Mouse (Mus musculus): ENCODE measurements around the gene Tmem132b.

- TF ChIP-seq MAX (IDR thresholded peaks at IDR 0.05; ENCODE audit: low read length) (no peak), CTCF (conservative IDR thresholded peaks at IDR 0.05 in 1 of 2, IDR thresholded peaks at IDR 0.05 in 1 of 2; ENCODE audit: low read depth in 2 of 2, low read length in 2 of 2) (no peak), IRF4 (IDR thresholded peaks at IDR 0.05; ENCODE audit: low read depth, low read length) (no peak)
These were observed 53.6 kb downstream of the Tmem132b start for GRCm38 (mm10) chr5:125585211-125585610.
